Mouse (Mus musculus) midbrain, embryonic 12.5 days (tissue): ENCODE results near the gene Clec10a. TPM values are rescaled to one million over a fixed set of nuclear protein-coding genes. Genes with fewer than 3 reads are reported as not detected.
"Not testable (repeated sequence)": the region's sequence is repeated elsewhere in the genome, so short reads cannot be mapped to it uniquely, and the experiment has no call there.

Experiments used
- ATAC-seq: fragments of 200-750 bp; cut with Nextera tagmentation; 2 replicates; pipeline ENCODE4 v1.8.0; 2017; ENCODE audit warnings: low read depth, moderate TSS enrichment, moderate library complexity; ENCODE audit not compliant: low FRiP score
- H3K27ac ChIP-seq: fragments of 300-500 bp; sonication (generic); replicated peaks from 2 replicates; pipeline ENCODE4 v1.5.1; 2016; ENCODE audit warnings: mild to moderate bottlenecking
- H3K27me3 ChIP-seq: fragments of 300-500 bp; sonication (generic); 2 replicates; pipeline ENCODE4 v1.6.1; 2016; ENCODE audit warnings: mild to moderate bottlenecking
- H3K36me3 ChIP-seq: fragments of 300-500 bp; sonication (generic); 2 replicates; pipeline ENCODE4 v1.6.1; 2016
- H3K4me1 ChIP-seq: fragments of 300-500 bp; sonication (generic); 2 replicates; pipeline ENCODE4 v1.6.1; 2016
- H3K4me2 ChIP-seq: fragments of 300-500 bp; sonication (generic); replicated peaks from 2 replicates; pipeline ENCODE4 v1.6.1; 2016; ENCODE audit warnings: mild to moderate bottlenecking, moderate library complexity
- H3K4me3 ChIP-seq: fragments of 300-500 bp; sonication (generic); 2 replicates; pipeline ENCODE4 v1.5.1; 2016; ENCODE audit warnings: mild to moderate bottlenecking
- H3K9ac ChIP-seq: fragments of 300-500 bp; sonication (generic); replicated peaks from 2 replicates; pipeline ENCODE4 v1.6.1; 2016; ENCODE audit warnings: mild to moderate bottlenecking, moderate library complexity
- H3K9me3 ChIP-seq: fragments of 300-500 bp; sonication (generic); 2 replicates; pipeline ENCODE4 v1.6.1; 2016; ENCODE audit warnings: mild to moderate bottlenecking
- WGBS: fragments of 180-500 bp; shearing (Covaris S2); methylation state at CpG from one replicate; pipeline ENCODE4 v1.1.7; 2016; 5-methylcytosine and 5-hydroxymethylcytosine counted together
- polyA plus RNA-seq: library from polyadenylated mRNA; unstranded; fragments of >200 nt; fragmentation: Nextera tagmentation; extraction: Ambion mirVana; gene quantifications from 2 replicates; pipeline ENCODE4 v1.2.1, GENCODE M21; 2016

The Clec10a gene
- 0.58 and 1.3 TPM in 2 replicates for polyA plus RNA-seq

GRCm38 (mm10) chr11:70155897-70156296, at the start of gene Clec10a:
Clec10a (plus strand) TSS chr11:70156197.
- H3K36me3 ChIP-seq, H3K27me3 ChIP-seq, H3K9ac ChIP-seq, H3K4me3 ChIP-seq, ATAC-seq, H3K4me1 ChIP-seq, H3K4me2 ChIP-seq, H3K9me3 ChIP-seq, H3K27ac ChIP-seq: not testable (repeated sequence)
- no CpG with 5 or more reads among the region's 5 CpGs for WGBS

- Histone ChIP-seq H3K36me3 (no peaks in the 10 kb centered on the region), H3K9me3 (no peaks in the 10 kb centered on the region), H3K27me3 (no peaks in the 10 kb centered on the region)
Measured at GRCm38 (mm10) chr11:70107085-70107484, 48.9 kb upstream of the Clec10a start.

GRCm38 (mm10) chr11:70110146-70110545, 45.9 kb upstream of the Clec10a start:
- Histone ChIP-seq H3K4me1 (no peaks in the 10 kb centered on the region), H3K27me3 (no peaks in the 10 kb centered on the region), H3K27ac (no peak overlapping the region), H3K4me3 (no peak overlapping the region), H3K4me2 (no peak overlapping the region), H3K9ac (no peak overlapping the region), H3K9me3 (no peaks in the 10 kb centered on the region), H3K36me3 (no peaks in the 10 kb centered on the region)
- WGBS = 77% methylated on average over 3 of the region's 3 CpGs
- ATAC-seq = no peak

More at GRCm38 (mm10) chr11:70107085-70107484, 48.9 kb upstream of the Clec10a start:
- Histone ChIP-seq H3K4me3 (no peak overlapping the region), H3K9ac (no peak overlapping the region), H3K27ac (no peak overlapping the region), H3K4me1 (no peaks in the 10 kb centered on the region), H3K4me2 (no peak overlapping the region)
- no peak for ATAC-seq
- WGBS = 62% methylated on average over 8 of the region's 8 CpGs

- Histone ChIP-seq H3K36me3 (no peaks in the 10 kb centered on the region), H3K4me2 (no peak overlapping the region), H3K4me1 (no peaks in the 10 kb centered on the region), H3K27ac (no peak overlapping the region), H3K4me3 (no peak overlapping the region), H3K9me3 (0 out of 2 replicates have a peak, but pooled peaks cover 3% of the 10 kb centered on the region), H3K27me3 (no peaks in the 10 kb centered on the region), H3K9ac (no peak overlapping the region)
- WGBS = 71% methylated on average over 4 of the region's 4 CpGs
- ATAC-seq = no peak
Measured at GRCm38 (mm10) chr11:70114562-70114961, 41.4 kb upstream of the Clec10a start.

- Histone ChIP-seq H3K9me3 (0 out of 2 replicates have a peak, but pooled peaks cover 4% of the 10 kb centered on the region), H3K4me3 (no peak overlapping the region), H3K4me1 (no peaks in the 10 kb centered on the region), H3K36me3 (no peaks in the 10 kb centered on the region), H3K9ac (no peak overlapping the region), H3K27ac (no peak overlapping the region), H3K27me3 (no peaks in the 10 kb centered on the region), H3K4me2 (no peak overlapping the region)
- WGBS = 93% methylated on average over 3 of the region's 3 CpGs
- ATAC-seq = no peak
Measured at GRCm38 (mm10) chr11:70115901-70116300, 40.1 kb upstream of the Clec10a start.

GRCm38 (mm10) chr11:70129926-70130379, 26.0 kb upstream of the Clec10a start, which contains the start of gene Mgl2:
Mgl2 (plus strand) TSS chr11:70130329.
- no peaks in the 10 kb centered on the region for H3K27me3 ChIP-seq
- H3K27ac ChIP-seq = no peak within 1 kb of the TSS
- WGBS = 84% methylated on average over 9 of the region's 9 CpGs
- H3K4me1 ChIP-seq = no peaks in the 10 kb centered on the region
- ATAC-seq = no peak
- no peak within 1 kb of the TSS for H3K4me3 ChIP-seq
- no peaks in the 10 kb centered on the region for H3K9me3 ChIP-seq
- H3K36me3 ChIP-seq = no peaks in the 10 kb centered on the region
- no peak within 1 kb of the TSS for H3K9ac ChIP-seq
- no peak within 1 kb of the TSS for H3K4me2 ChIP-seq

GRCm38 (mm10) chr11:70135001-70135400, 21.0 kb upstream of the Clec10a start:
- H3K4me2 ChIP-seq, H3K4me3 ChIP-seq, H3K4me1 ChIP-seq, H3K9me3 ChIP-seq, H3K27me3 ChIP-seq, ATAC-seq, H3K27ac ChIP-seq, H3K36me3 ChIP-seq, H3K9ac ChIP-seq: not testable (repeated sequence)
- WGBS = 65% methylated on average over 3 of the region's 3 CpGs

GRCm38 (mm10) chr11:70135925-70136324, 20.1 kb upstream of the Clec10a start:
- not testable (repeated sequence) for H3K4me1 ChIP-seq, H3K9me3 ChIP-seq, H3K27ac ChIP-seq, H3K27me3 ChIP-seq, ATAC-seq, H3K4me3 ChIP-seq, H3K4me2 ChIP-seq, H3K36me3 ChIP-seq, H3K9ac ChIP-seq
- 97% methylated on average over 8 of the region's 8 CpGs for whole genome bisulfite sequencing

- no peaks in the 10 kb centered on the region for H3K36me3 ChIP-seq
- no peak for ATAC-seq
- no peaks in the 10 kb centered on the region for H3K27me3 ChIP-seq
- no peak overlapping the region for H3K27ac ChIP-seq
- no peaks in the 10 kb centered on the region for H3K9me3 ChIP-seq
- H3K9ac ChIP-seq = no peak overlapping the region
- no peak overlapping the region for H3K4me2 ChIP-seq
- no peak overlapping the region for H3K4me3 ChIP-seq
- 83% methylated on average over 10 of the region's 10 CpGs for WGBS
- no peaks in the 10 kb centered on the region for H3K4me1 ChIP-seq
Measured at GRCm38 (mm10) chr11:70139171-70139570, 16.8 kb upstream of the Clec10a start.

GRCm38 (mm10) chr11:70151072-70151471, 4.9 kb upstream of the Clec10a start:
- H3K27me3 ChIP-seq = no peaks in the 10 kb centered on the region
- H3K9me3 ChIP-seq = no peaks in the 10 kb centered on the region
- WGBS = 58% methylated on average over 3 of the region's 3 CpGs
- no peaks in the 10 kb centered on the region for H3K36me3 ChIP-seq
- ATAC-seq = no peak
- H3K4me2 ChIP-seq = no peak overlapping the region
- no peak overlapping the region for H3K27ac ChIP-seq
- no peak overlapping the region for H3K4me3 ChIP-seq
- no peak overlapping the region for H3K9ac ChIP-seq
- H3K4me1 ChIP-seq = no peaks in the 10 kb centered on the region

GRCm38 (mm10) chr11:70162336-70162735, 6.3 kb downstream of the Clec10a start:
- no peak overlapping the region for H3K27ac ChIP-seq
- 63% methylated on average over 3 of the region's 3 CpGs for WGBS

GRCm38 (mm10) chr11:70165972-70166921, 10.2 kb downstream of the Clec10a start:
- ATAC-seq = no peak
- no peaks in the 10 kb centered on the region for H3K36me3 ChIP-seq
- H3K4me3 ChIP-seq = no peak overlapping the region
- 72% methylated on average over 16 of the region's 16 CpGs for WGBS
- no peaks in the 10 kb centered on the region for H3K4me1 ChIP-seq
- no peak overlapping the region for H3K4me2 ChIP-seq
- H3K9ac ChIP-seq = no peak overlapping the region
- H3K9me3 ChIP-seq = no peaks in the 10 kb centered on the region
- no peaks in the 10 kb centered on the region for H3K27me3 ChIP-seq
- no peak overlapping the region for H3K27ac ChIP-seq

More at GRCm38 (mm10) chr11:70162336-70162735, 6.3 kb downstream of the Clec10a start:
- no peak for ATAC-seq
- Histone ChIP-seq H3K4me2 (no peak overlapping the region), H3K27me3 (no peaks in the 10 kb centered on the region), H3K9me3 (no peaks in the 10 kb centered on the region), H3K4me3 (no peak overlapping the region), H3K4me1 (no peaks in the 10 kb centered on the region), H3K36me3 (no peaks in the 10 kb centered on the region), H3K9ac (no peak overlapping the region)
